Mouse (Mus musculus) CH12.LX (cell line): ENCODE measurements around the gene 2310007B03Rik.

Experiments
- BHLHE40 ChIP-seq: IDR thresholded peaks from 2 replicates; pipeline ENCODE4 v1.6.1; 2011; ENCODE audit warnings: mild to moderate bottlenecking, low read depth, low read length, improper control_type of control experiment
- CTCF ChIP-seq, 2 experiments: IDR thresholded peaks in 1 of 2; conservative IDR thresholded peaks in 1 of 2; 2 replicates each; pipeline ENCODE4 v1.5.1; 2011 to 2012; ENCODE audit warnings: low read depth in 2 of 2, low read length in 2 of 2, improper control_type of control experiment in 1 of 2, inconsistent platforms in 1 of 2, mild to moderate bottlenecking in 1 of 2, moderate library complexity in 1 of 2
- EP300 ChIP-seq: IDR thresholded peaks from 2 replicates; pipeline ENCODE4 v1.6.1; 2011; ENCODE audit warnings: low read length, improper control_type of control experiment
- MAZ ChIP-seq: IDR thresholded peaks from 2 replicates; pipeline ENCODE4 v1.6.1; 2012; ENCODE audit warnings: low read depth, mild to moderate bottlenecking, inconsistent platforms, low read length, improper control_type of control experiment, moderate library complexity
- POLR2A ChIP-seq: IDR thresholded peaks from 2 replicates; pipeline ENCODE4 v1.6.1; 2011; ENCODE audit warnings: low read depth, mild to moderate bottlenecking, improper control_type of control experiment, low read length

GRCm38 (mm10) chr1:93123179-93123854 lies 37.4 kb downstream of the 2310007B03Rik start:
- TF ChIP-seq BHLHE40 (no peak), MAZ (no peak), POLR2A (no peak), CTCF (conservative IDR thresholded peaks at IDR 0.05 in 1 of 2, IDR thresholded peaks at IDR 0.05 in 1 of 2; ENCODE audit: low read depth in 2 of 2, low read length in 2 of 2) (no peak), EP300 (no peak)
